Mouse (Mus musculus) cortical plate, adult 2 months (tissue): ENCODE results near the gene Col1a2.

ENCODE experiments used
- CTCF ChIP-seq: fragments of 200-500 bp; IDR thresholded peaks from 2 replicates; pipeline ENCODE4 v1.5.1; 2011; ENCODE audit warnings: mild to moderate bottlenecking, control low read depth, low read length; ENCODE audit not compliant: insufficient read depth; ENCODE audit errors: extremely low read depth
- POLR2A ChIP-seq: fragments of 200-500 bp; IDR thresholded peaks from 2 replicates; pipeline ENCODE4 v1.6.1; 2011; ENCODE audit warnings: mild to moderate bottlenecking, low read length, control low read depth; ENCODE audit not compliant: insufficient read depth; ENCODE audit errors: extremely low read depth

- no peak for TF ChIP-seq CTCF
- TF ChIP-seq POLR2A: no peak
These were observed 15.0 kb upstream of the Col1a2 start for GRCm38 (mm10) chr6:4489366-4490245.
